Mouse (Mus musculus): ENCODE results near the gene Cdh23.

The Cdh23 gene

DNA sequence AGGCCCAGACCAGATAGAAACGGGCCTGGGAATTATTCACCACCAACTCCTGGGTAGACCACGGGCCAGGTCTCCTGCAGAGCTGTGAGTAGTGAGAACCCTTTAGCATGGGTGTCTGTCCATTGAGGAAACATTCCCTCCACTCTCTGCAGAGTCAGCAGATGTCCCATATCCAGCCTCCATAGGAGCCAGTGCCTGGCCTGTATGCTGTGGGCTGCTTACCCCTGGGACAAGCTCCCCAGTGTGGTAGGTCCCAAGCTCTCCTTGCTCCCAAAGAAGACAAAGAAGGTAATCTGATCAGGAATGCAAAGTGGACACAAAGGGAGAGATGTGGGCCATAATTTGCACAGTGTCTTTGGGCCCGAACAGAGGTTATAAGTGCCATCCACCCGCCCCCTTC, 124.8 kb downstream of the Cdh23 start:
- no peak for DNase-seq

- DNase-seq = no peak
These were observed 129.8 kb downstream of the Cdh23 start for GRCm38 (mm10) chr10:60566369-60567037.

DNA sequence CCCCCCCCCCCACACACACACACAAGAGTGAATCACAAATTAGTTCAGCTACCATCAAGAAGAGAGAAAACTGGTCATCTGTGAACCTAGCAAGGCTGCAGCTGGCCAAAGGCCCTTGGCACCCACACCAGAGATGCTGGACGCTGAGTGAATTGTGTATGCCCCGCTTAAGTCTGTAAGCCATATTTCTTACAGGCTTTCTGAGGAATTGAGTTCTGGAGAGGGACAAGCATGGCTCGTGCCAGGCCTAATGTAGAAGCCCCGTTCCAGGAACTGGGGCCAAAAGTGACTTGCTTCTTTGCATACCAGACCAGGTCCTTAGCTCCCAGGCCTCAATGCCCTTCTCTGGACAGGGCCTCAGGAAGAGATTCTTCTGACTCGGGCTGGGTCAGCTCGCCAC, 132.2 kb downstream of the Cdh23 start:
- DNase-seq = no peak

- DNase-seq = no peak
These were observed 133.3 kb downstream of the Cdh23 start for GRCm38 (mm10) chr10:60562946-60563345.

GRCm38 (mm10) chr10:60558491-60558927, 137.8 kb downstream of the Cdh23 start:
- no peak for DNase-seq

DNA sequence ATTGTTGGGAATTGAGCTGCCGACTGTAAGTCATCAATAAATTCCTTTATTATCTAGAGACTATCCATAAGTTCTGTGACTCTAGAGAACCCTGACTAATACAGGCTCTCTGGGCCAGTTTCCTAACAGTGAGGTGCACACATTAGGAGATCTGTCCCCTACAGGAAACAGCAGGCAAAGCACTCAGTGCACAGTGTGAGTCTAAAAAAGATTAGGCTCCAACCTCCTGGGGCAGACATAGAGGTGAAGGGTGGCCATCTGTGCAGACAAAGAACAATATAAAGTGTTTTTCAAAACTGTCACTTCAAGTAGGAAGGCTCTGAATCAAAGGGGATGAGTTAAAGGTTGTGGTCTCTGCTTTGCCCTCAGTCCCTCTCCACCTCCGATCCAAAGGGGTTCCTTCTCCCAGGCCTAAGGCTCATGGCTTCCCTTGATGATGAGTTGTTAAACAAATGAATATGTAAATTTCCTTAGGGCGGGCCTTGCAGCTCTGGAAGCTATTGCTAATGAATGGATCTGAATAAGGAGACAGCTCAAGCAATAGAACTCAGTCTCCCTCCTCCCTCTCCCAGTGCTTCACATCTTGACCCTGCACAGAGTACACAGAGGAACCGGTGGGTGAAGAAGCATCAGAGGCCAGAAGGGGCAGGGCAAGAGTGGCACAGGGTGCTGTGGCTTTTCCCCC, 143.2 kb downstream of the Cdh23 start:
- no peak for DNase-seq

DNA sequence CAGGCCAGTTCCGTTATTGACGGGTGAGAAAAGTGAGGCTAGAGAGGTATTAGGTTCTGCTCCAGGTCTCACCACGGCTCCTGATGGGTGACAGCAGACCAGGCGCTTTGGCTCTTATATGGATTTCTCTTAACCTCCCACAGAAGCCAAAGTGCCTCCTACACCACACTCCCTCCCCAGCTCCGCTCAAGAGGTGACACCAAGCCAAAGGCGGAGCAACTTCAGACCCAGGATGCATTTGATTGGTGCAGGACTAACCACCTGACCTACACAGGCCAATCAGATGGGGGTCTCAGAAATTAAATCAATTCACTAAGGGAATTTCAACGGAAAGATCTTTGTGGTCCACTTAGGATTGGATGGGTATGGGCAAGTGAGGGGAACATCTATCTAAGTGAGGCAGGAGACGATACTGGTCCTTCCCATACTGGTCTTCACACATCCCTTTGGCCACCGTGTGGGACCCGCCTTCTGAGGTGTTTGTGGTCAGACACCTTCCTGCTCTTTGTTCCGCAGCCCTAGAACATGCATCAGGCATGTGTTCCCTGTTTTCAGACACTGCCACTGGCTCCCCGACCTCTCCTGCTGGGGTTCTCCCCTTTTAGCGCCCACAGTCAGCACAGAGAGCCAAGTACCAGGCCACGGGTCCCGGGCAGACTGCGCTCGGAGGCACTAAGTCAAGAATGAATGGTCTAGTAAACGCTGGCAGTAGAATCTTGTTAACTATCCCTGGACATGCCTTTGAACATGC, 157.0 kb downstream of the Cdh23 start:
- DNase-seq = no peak

GRCm38 (mm10) chr10:60536098-60536811, 160.0 kb downstream of the Cdh23 start:
- no peak for DNase-seq

GRCm38 (mm10) chr10:60532502-60532901, 163.8 kb downstream of the Cdh23 start:
- DNase-seq = no peak

DNA sequence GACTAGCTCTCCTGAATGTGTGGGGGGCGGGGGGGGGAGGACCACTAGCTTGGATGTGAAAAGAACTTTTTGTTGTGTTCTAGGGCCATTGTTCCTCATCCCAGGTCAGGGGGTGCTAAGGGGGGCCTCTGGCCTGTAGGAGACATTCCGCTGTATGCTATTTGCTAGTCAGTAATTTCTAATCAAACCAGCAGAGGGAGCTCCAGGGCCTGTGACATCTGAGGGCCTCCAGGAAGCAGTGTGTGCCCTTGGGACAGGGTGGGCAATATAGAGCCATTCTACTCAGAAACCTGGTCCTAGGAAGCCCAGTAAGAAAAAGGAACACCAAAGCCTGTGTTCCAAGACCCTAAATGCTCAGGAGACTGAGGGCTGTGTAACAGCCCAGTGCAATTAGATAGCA, 164.9 kb downstream of the Cdh23 start:
- DNase-seq = no peak

DNA sequence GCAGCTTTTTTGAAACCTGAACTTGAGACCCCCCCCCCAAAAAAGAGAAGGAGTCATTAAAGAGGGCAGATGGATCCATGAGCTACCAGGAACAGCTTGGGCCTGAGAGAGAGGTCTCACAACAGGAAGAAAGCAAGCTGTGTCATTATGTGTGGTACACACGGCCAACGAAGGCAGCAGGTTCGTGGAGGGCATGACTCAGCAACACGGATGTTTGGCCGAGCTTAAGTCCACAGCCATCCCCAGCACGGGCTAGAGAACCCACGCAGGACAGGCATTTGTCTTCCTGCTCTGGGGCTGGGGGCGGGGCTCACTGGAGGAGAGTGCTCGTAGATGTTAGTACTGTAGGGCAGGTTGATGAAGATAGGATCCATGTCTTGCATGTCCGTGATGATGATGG, 165.7 kb downstream of the Cdh23 start:
- no peak for DNase-seq

- no peak for DNase-seq
These were observed 168.3 kb downstream of the Cdh23 start for GRCm38 (mm10) chr10:60527949-60528348.

- no peak for DNase-seq
These were observed 171.2 kb downstream of the Cdh23 start for GRCm38 (mm10) chr10:60525081-60525480.

DNA sequence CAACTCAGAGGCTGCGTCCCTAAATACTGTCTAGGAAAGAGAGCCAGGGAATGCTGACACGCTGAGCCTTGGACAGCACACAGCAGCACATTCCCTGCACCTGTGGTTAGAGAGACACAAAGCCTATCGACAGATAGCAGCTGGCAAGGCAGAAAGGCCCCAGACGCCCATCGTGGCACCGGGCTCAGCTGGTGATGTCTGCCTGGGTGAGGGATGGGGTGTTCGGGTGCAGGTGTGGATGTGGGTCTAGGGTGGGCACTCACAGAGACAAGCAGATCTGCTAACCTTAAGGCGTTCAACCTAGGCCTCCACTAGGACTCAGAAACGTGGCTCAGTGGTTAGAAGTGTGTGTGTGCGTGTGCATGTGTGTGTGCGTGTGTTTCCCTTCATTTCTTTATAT, 180.0 kb downstream of the Cdh23 start:
- DNase-seq = no peak

- DNase-seq = no peak
These were observed 197.8 kb downstream of the Cdh23 start for GRCm38 (mm10) chr10:60498538-60498937.

DNA sequence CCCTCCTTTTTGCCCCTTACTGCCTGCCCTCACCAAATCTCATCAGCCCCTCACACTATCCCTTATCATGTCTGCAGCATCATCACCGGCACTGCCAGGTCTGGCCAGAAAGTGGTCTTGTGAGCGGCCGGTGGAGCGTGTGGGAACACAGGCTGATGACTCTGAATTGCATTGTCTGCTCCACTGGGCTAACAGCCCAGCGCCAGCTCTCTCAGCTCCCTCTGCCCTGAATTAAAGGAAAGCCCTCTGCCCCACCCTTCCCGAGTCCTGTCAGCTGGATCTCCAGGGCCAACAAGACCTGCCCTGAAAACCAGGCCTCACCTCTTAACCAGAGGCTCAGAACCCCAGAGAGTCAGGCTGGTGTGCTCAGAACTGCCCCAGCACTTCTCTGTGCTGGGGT, 201.2 kb downstream of the Cdh23 start:
- no peak for DNase-seq

- DNase-seq = no peak
These were observed 204.8 kb downstream of the Cdh23 start for GRCm38 (mm10) chr10:60491538-60491937.

DNA sequence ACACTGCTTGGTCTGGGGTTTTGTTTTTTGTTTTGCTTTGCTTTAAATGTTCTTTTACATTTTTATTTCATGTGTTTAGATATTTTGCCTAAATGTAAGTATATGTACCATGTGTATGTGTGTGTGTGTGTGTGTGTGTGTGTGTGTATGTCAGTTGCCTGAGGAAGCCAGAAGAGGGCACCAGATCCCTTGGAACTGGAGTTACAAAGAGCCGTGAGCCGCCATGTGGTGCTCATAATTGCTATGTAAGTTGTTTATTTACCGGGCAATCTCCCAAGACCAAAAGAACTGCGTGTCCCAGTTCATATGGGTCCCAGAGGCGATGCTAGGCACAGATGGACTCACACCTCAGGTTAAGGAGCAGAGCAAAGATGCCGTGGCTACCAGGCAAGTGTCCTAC, 214.9 kb downstream of the Cdh23 start:
- DNase-seq = no peak

GRCm38 (mm10) chr10:60474549-60474948, 221.7 kb downstream of the Cdh23 start:
- no peak for DNase-seq

- DNase-seq = no peak
These were observed 222.4 kb downstream of the Cdh23 start for GRCm38 (mm10) chr10:60473782-60474322.

- DNase-seq = no peak
These were observed 228.5 kb downstream of the Cdh23 start for GRCm38 (mm10) chr10:60467752-60468151.

DNA sequence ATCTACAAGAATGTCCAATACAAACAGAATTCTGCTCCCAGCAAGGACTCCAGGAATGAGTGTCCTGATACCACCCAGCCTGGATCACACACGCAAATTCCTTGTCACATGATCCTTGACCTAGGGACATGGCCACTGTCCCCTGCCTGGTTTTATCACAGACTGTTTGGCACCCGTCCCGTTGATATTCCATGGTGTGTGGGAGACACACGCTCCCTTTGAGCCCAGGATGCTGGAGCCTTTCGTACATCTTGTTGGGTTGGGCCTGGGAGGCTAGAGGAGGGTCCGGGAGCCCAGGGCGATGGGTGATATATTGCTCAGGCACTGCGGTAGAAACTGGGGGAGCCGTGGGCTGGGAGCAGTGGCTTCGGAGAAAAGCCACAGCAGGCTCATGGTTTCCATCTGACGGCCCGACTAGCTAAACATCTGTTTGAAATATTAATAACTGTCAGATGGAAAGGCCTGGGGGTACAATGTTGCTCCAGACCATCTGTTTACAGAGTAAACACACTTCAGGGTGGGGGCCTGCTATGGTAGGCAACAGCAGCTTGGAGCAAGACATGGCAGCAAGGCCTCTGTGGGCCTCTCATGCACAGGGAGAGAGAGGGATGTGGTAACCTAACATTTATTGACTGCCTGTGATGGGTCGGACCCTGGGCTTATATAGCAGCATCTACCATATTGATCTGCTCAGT, 232.2 kb downstream of the Cdh23 start:
- DNase-seq = no peak

All from right cerebral cortex, postnatal 25 days (tissue).